Mouse (Mus musculus) ES-Bruce4 (cell line): Measurements from ENCODE around the gene Rps26. TPM values are rescaled to one million over a fixed set of nuclear protein-coding genes. Genes with fewer than 3 reads are reported as not detected.
A peak's percentile ranks its signal among the peaks of the same experiment; 100 is the strongest.
"Not testable (repeated sequence)": the region's sequence is repeated elsewhere in the genome, so short reads cannot be mapped to it uniquely, and the experiment has no call there.

ENCODE experiments used
- H3K27ac ChIP-seq: 2 replicates; pipeline ENCODE4 v1.5.1; 2012; ENCODE audit warnings: low read length, inconsistent platforms; ENCODE audit not compliant: insufficient read depth
- H3K27me3 ChIP-seq: 2 replicates; pipeline ENCODE4 v1.6.1; 2012; ENCODE audit warnings: mild to moderate bottlenecking, low read length, inconsistent platforms; ENCODE audit not compliant: control insufficient read depth, poor library complexity, insufficient read depth, severe bottlenecking
- H3K36me3 ChIP-seq: 2 replicates; pipeline ENCODE4 v1.6.1; 2012; ENCODE audit warnings: inconsistent platforms, mild to moderate bottlenecking, low read length, moderate library complexity; ENCODE audit not compliant: control insufficient read depth, poor library complexity, insufficient read depth, severe bottlenecking
- H3K4me1 ChIP-seq: one replicate; pipeline ENCODE4 v1.8.1; 2011; ENCODE audit warnings: low read length; ENCODE audit not compliant: control insufficient read depth, insufficient read depth
- H3K4me3 ChIP-seq: 2 replicates; pipeline ENCODE4 v1.5.1; 2011; ENCODE audit warnings: low read depth, mild to moderate bottlenecking, low read length
- H3K9ac ChIP-seq: 2 replicates; pipeline ENCODE4 v1.6.1; 2012; ENCODE audit warnings: low read depth, mild to moderate bottlenecking, inconsistent platforms; ENCODE audit not compliant: poor library complexity, severe bottlenecking
- H3K9me3 ChIP-seq: replicated peaks from 2 replicates; pipeline ENCODE4 v1.6.1; 2012; ENCODE audit warnings: mild to moderate bottlenecking, low read length, inconsistent platforms; ENCODE audit not compliant: control insufficient read depth, poor library complexity, insufficient read depth, severe bottlenecking
- CTCF ChIP-seq: IDR thresholded peaks from one replicate; pipeline ENCODE4 v1.8.1; 2011; ENCODE audit warnings: low read depth, low read length
- EP300 ChIP-seq: IDR thresholded peaks from 2 replicates; pipeline ENCODE4 v1.6.1; 2011; ENCODE audit warnings: low read depth, low read length; ENCODE audit not compliant: insufficient read depth
- POLR2A ChIP-seq: IDR thresholded peaks from one replicate; pipeline ENCODE4 v1.8.1; 2011; ENCODE audit warnings: low read length; ENCODE audit not compliant: insufficient read depth
- polyA plus RNA-seq: library from polyadenylated mRNA; stranded (reverse); fragments of >200 nt; gene quantifications from 2 replicates; pipeline ENCODE4 v1.2.4, GENCODE M21; 2011; ENCODE audit warnings: low read depth; ENCODE audit not compliant: missing spikeins, insufficient read depth, insufficient read length

Rps26 gene
- polyA plus RNA-seq, 1 experiment: 1,959 TPM

DNA sequence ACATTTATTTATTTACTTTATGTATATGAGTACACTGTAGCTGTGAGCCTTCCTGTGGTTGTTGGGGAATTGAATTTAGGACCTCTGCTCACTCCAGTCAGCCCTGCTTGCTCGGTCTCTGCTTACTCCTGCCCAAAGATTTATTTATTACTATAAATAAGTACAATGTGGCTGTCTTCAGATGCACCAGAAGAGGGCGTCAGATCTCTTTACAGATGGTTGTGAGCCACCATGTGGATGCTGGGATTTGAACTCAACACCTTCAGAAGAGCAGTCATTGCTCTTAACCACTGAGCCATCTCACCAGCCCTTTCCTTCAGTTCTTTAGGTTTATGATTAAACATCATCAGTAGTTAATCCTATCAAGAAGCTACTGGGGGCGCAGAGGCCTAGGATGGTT, 11.6 kb downstream of the Rps26 start:
- no peak overlapping the region for H3K9ac ChIP-seq
- H3K4me1 ChIP-seq: no peaks in the 10 kb centered on the region
- TF ChIP-seq POLR2A: no peak
- no peak for TF ChIP-seq EP300
- TF ChIP-seq CTCF: no peak
- no peak overlapping the region for H3K27ac ChIP-seq
- H3K27me3 ChIP-seq: no peaks in the 10 kb centered on the region
- H3K4me3 ChIP-seq: no peak overlapping the region
- no peaks in the 10 kb centered on the region for H3K36me3 ChIP-seq
- no peaks in the 10 kb centered on the region for H3K9me3 ChIP-seq

DNA sequence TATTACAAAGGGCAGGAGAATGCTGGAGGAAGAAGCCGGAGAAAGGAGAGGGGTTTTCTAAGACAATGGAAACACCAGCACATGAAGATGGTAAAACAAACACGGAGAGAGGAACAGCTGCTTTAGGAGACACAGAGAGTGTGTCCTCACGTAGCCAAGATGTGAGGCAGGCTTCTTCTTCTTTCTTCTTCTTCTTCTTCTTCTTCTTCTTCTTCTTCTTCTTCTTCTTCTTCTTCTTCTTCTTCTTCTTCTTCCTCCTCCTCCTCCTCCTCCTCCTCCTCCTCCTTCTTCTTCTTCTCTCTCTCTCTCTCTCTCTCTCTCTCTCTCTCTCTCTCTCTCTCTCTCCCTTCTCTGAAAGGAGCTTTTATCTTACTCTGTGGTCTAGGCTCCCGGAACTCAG, 12.7 kb downstream of the Rps26 start:
- not testable (repeated sequence) for H3K9ac ChIP-seq, H3K27me3 ChIP-seq, H3K4me1 ChIP-seq, H3K4me3 ChIP-seq, H3K27ac ChIP-seq, H3K9me3 ChIP-seq, H3K36me3 ChIP-seq

DNA sequence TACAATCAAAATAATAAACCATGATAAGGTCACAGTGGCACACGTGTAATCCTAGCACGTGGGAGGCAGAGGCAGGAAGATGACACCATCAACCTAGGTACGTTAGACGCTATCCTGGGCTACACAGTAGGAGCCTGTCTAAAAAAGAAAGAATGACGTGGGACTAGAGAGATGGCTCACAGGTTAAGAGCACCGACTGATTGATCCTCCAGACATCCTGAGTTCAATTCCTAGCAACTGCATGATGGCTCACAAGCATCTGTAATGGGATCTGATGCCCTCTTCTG, 13.4 kb downstream of the Rps26 start:
- Histone ChIP-seq H3K9me3 (no peaks in the 10 kb centered on the region), H3K27me3 (no peaks in the 10 kb centered on the region), H3K27ac (no peak overlapping the region), H3K9ac (peak overlapping the region; percentile 24; the same call in 1 of the 2 replicates), H3K4me1 (no peaks in the 10 kb centered on the region), H3K4me3 (no peak overlapping the region), H3K36me3 (no peaks in the 10 kb centered on the region)
- no peak for TF ChIP-seq POLR2A
- TF ChIP-seq EP300: no peak

DNA sequence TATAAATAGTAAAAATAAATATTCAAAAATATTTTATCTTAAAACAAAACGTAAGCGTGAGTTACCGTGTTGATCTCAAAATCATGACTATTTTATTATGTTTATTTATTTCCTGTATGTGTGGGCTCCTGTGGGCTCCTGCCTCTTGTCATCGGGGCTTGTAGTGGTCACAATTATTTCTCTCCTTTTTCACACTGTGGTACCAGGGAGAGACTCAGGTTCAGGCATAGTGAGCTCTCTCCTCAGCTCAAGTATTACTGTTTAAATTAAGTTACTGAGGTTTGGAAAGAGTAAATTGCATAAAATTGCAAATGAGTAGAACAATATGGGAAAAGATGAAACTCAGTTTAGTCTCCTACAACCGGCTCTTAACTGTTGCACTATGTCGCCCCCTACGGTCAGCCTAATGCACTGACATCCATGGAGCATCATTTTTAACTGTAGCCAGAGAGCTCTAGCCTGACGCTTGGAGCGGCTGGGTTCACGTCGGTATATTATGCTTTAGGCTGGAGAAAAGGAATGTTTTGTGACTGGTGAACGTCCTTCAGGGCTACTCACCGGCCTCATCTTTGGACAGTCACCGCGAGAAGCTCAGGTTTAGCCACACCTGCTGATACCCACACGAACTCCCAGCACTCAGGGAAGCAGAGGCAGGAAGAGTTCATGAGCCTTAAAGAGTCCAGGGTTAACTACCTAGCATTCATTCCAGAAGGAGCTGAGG, 14.0 kb downstream of the Rps26 start:
- Histone ChIP-seq H3K9ac (peak overlapping the region; percentile 24; the same call in 1 of the 2 replicates), H3K4me1 (no peaks in the 10 kb centered on the region), H3K4me3 (peak overlapping the region; percentile 19; the same call in 1 of the 2 replicates), H3K27me3 (no peaks in the 10 kb centered on the region), H3K36me3 (no peaks in the 10 kb centered on the region), H3K27ac (no peak overlapping the region), H3K9me3 (no peaks in the 10 kb centered on the region)
- TF ChIP-seq CTCF: peak; percentile 65
- TF ChIP-seq POLR2A: no peak

DNA sequence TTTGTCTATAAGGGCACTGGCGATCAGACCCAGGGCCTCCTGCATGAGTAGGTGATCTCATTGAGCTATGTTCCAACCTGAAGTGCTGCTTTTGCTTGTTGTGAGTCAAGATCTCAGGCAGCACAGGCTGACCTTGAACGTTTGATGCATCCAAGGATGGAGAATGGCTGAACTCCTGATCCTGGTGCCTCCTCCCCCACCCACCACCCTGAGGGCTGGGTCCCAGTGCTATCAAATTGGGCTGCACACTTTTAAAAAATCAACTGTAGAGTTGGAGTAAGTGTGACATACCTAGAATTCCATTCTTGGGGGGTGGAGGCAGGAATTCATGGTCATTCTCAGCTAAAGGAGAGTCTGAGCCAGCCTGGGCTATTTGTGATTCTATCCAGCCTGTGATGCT, 20.1 kb downstream of the Rps26 start:
- TF ChIP-seq CTCF: no peak
- no peak for TF ChIP-seq POLR2A
- peak; percentile 84 for TF ChIP-seq EP300
- Histone ChIP-seq H3K9ac (no peak overlapping the region), H3K9me3 (no peaks in the 10 kb centered on the region), H3K36me3 (no peaks in the 10 kb centered on the region), H3K27me3 (no peaks in the 10 kb centered on the region), H3K4me1 (no peaks in the 10 kb centered on the region), H3K27ac (peak overlapping the region; percentile 72), H3K4me3 (no peak overlapping the region)

DNA sequence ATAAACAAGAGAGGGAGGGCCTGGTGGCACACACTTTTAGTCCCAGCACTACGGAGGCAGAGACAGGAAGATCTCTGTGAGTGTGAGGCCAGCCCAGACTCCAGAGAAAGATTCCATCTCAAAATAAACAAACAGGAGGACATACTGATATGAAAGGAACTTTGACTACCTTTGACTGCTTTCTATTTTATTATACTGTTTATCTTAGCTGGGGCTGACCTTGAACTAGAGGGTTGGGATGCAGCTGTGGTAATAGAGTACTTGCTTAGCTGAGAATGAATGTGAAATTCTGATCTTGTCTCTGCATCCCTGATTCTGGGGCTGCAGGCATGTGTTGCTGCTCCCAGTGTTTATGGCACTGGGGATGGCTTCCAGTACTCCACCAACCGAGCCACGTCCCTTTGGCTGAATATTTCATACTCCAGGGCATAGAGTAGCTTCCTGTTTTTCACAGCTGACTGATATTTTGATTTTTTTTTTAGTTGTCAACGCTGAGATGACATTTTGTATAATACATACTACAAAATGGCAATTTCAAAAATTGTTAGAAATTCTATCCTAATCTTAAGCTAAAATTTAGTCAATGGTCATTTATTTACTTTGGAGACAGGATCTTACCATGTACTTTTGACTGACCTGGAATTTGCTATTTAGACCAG, 23.9 kb downstream of the Rps26 start:
- no peak for TF ChIP-seq CTCF
- no peak for TF ChIP-seq POLR2A
- no peak for TF ChIP-seq EP300
- Histone ChIP-seq H3K9ac (no peak overlapping the region), H3K4me1 (no peaks in the 10 kb centered on the region), H3K9me3 (no peaks in the 10 kb centered on the region), H3K4me3 (no peak overlapping the region), H3K27me3 (no peaks in the 10 kb centered on the region), H3K27ac (peak overlapping the region; percentile 49; the same call in 1 of the 2 replicates), H3K36me3 (no peaks in the 10 kb centered on the region)
